Mouse (Mus musculus) hindbrain, postnatal 0 days (tissue): ENCODE data around the gene Herc1. TPM values are rescaled to one million over a fixed set of nuclear protein-coding genes. Genes with fewer than 3 reads are reported as not detected.

Source experiments
- ATAC-seq: fragments of 200-750 bp; cut with Nextera tagmentation; 2 replicates; pipeline ENCODE4 v1.8.0; 2017; ENCODE audit warnings: mild to moderate bottlenecking, moderate TSS enrichment, moderate library complexity
- DNase-seq: peaks from one replicate; pipeline ENCODE4 v3.0.0-alpha.2; 2015; ENCODE audit warnings: low spot score
- H3K27ac ChIP-seq: fragments of 300-500 bp; sonication (generic); 2 replicates; pipeline ENCODE4 v1.5.1; 2014; ENCODE audit warnings: mild to moderate bottlenecking
- H3K27me3 ChIP-seq: fragments of 300-500 bp; sonication (generic); 2 replicates; pipeline ENCODE4 v1.6.1; 2014; ENCODE audit warnings: low read length, mixed read lengths; ENCODE audit not compliant: insufficient read depth
- H3K36me3 ChIP-seq: fragments of 300-500 bp; sonication (generic); 2 replicates; pipeline ENCODE4 v1.6.1; 2014; ENCODE audit warnings: low read length, mixed read lengths; ENCODE audit not compliant: insufficient read depth
- H3K4me1 ChIP-seq: fragments of 300-500 bp; sonication (generic); 2 replicates; pipeline ENCODE4 v1.6.1; 2014; ENCODE audit warnings: antibody characterized with exemption, low read length, mixed read lengths; ENCODE audit not compliant: insufficient read depth
- H3K4me2 ChIP-seq: fragments of 300-500 bp; sonication (generic); 2 replicates; pipeline ENCODE4 v1.6.1; 2014; ENCODE audit warnings: low read depth, mild to moderate bottlenecking, low read length, moderate library complexity, mixed read lengths
- H3K4me3 ChIP-seq: fragments of 300-500 bp; sonication (generic); 2 replicates; pipeline ENCODE4 v1.5.1; 2014; ENCODE audit warnings: low read length
- H3K9ac ChIP-seq: fragments of 300-500 bp; sonication (generic); replicated peaks from 2 replicates; pipeline ENCODE4 v1.6.1; 2014; ENCODE audit warnings: mild to moderate bottlenecking, low read length, moderate library complexity, mixed read lengths
- H3K9me3 ChIP-seq: fragments of 300-500 bp; sonication (generic); 2 replicates; pipeline ENCODE4 v1.6.1; 2016; ENCODE audit warnings: low read length, mixed read lengths
- CTCF ChIP-seq: IDR thresholded peaks from 2 replicates; pipeline ENCODE4 v1.5.1; 2016; ENCODE audit warnings: antibody characterized with exemption, control low read depth, low read depth
- WGBS: fragments of 180-500 bp; shearing (Covaris S2); extraction: QIAGEN DNeasy Blood & Tissue Kit; methylation state at CpG from one replicate; pipeline ENCODE4 v1.1.7; 2014; 5-methylcytosine and 5-hydroxymethylcytosine counted together
- polyA plus RNA-seq: library from polyadenylated mRNA; unstranded; fragments of >200 nt; fragmentation: Nextera tagmentation; extraction: Ambion mirVana; gene quantifications from 2 replicates; pipeline ENCODE4 v1.2.1, GENCODE M21; 2015
- total RNA-seq: library from RNA; depleted of rRNA; stranded (reverse); fragments of >200 nt; gene quantifications from 2 replicates; pipeline ENCODE4 v1.2.3, GENCODE M21; 2014

The Herc1 gene
- total and polyA plus RNA-seq, 2 experiments from 2014 or later: 30.7 to 104 TPM

DNA sequence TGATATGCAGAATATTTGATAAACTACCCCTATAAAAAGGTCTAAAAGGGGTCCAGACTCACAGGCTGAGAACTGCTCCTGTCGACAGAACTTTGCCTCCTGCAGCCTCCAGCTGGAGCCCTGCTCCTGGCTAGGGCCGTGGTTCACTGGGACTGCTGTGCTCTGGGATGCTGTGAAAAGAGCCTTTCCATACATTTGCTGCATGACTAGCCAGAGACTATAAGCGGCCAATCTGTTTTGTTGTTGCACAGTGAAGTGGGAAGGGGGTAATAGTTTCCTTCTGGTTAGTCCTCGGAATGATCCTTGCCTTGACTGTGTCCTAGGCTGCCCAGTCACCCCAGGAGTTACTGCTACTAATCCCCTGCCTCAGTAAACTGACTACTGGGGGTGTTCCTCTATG, 155.8 kb downstream of the Herc1 start:
- Histone ChIP-seq H3K4me3 (no peak overlapping the region), H3K27ac (peak overlapping the region; percentile 62), H3K27me3 (no peaks in the 10 kb centered on the region), H3K9me3 (no peaks in the 10 kb centered on the region), H3K4me2 (no peak overlapping the region), H3K36me3 (peaks cover 51% of the 10 kb centered on the region), H3K4me1 (peaks cover 5% of the 10 kb centered on the region; the same call in 1 of the 2 replicates), H3K9ac (no peak overlapping the region)
- TF ChIP-seq CTCF: no peak
- 8% methylated on average over 4 of the region's 4 CpGs for WGBS
- peak; percentile 62 for DNase-seq
- ATAC-seq: peak; percentile 58

DNA sequence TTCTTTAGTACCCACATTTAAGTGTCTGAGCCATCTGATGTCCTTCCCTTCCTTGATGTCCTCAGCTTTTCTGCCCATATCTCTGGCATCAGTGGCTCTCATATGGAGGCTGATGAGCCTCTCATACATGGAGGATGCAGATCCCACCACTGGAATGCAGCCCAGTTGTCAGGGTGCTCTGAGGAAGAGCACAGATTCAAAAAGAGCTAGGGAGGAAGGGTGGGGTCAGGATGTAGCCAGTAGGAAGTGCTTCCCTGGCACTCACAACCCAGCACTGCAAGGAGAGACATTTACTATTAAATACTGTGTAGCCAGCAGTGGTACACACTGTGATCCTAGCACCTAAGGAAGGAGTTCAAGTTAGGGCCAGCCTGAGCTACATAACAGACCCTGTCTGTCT, 156.2 kb downstream of the Herc1 start:
- DNase-seq: no peak
- Histone ChIP-seq H3K9ac (no peak overlapping the region), H3K36me3 (peaks cover 48% of the 10 kb centered on the region), H3K27me3 (no peaks in the 10 kb centered on the region), H3K27ac (peak overlapping the region; percentile 62), H3K4me2 (no peak overlapping the region), H3K4me1 (peaks cover 5% of the 10 kb centered on the region; the same call in 1 of the 2 replicates), H3K9me3 (no peaks in the 10 kb centered on the region), H3K4me3 (no peak overlapping the region)
- no peak for TF ChIP-seq CTCF
- no peak for ATAC-seq

DNA sequence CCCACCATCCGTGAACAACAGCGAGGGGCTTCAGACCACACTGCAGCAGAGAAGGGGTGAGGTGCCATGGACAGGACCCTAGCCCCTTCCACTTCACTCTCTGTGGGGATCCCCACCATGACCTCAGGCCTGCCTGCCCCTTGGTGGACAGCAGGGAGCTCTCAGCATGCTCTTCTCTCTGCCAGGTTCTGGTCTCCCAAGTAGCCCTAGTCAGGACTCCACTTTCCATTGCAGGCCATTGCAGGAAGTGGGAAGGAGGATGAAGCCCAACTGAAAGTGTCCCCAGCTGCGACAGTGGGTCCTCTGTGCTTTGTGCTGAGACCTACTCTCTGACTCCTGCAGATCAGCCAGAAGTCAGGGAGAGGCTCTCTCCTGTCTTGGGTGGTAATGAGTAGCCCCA, 157.4 kb downstream of the Herc1 start:
- ATAC-seq (no peak), DNase-seq (no peak)
- peaks cover 37% of the 10 kb centered on the region for H3K36me3 ChIP-seq
- H3K9me3 ChIP-seq: no peaks in the 10 kb centered on the region
- 87% methylated on average over 3 of the region's 3 CpGs for WGBS
- H3K27me3 ChIP-seq: no peaks in the 10 kb centered on the region
- H3K27ac ChIP-seq: no peak overlapping the region
- H3K4me2 ChIP-seq: no peak overlapping the region
- no peak for TF ChIP-seq CTCF
- no peak overlapping the region for H3K9ac ChIP-seq
- H3K4me3 ChIP-seq: no peak overlapping the region
- peaks cover 7% of the 10 kb centered on the region; the same call in 1 of the 2 replicates for H3K4me1 ChIP-seq

DNA sequence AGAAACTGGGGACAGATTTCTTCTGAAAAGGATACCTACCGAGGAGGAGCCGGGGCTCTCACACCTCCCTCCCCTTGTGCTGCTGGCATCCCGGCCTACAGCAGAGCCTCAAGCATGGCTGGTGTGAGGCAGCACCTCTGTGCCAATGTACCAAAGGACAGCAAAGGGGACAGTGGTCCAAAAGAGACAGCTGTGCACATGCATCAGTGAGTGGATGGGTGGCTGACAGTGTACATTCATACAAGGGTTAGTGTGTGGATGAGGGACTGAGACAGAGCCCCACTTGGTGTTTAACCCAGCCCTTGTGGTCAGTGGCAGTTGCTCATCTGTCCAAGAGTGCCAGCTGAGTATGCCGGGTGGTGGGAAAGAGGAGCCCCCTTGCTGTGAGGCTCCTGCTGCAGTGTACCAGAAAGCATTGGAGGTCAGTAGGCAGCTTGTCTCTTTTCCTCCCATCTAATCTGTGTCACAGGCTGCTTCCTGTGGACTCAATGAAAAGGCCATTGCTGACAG, 158.7 kb downstream of the Herc1 start:
- ATAC-seq (no peak), DNase-seq (no peak)
- WGBS: 58% methylated on average over 4 of the region's 4 CpGs
- Histone ChIP-seq H3K9me3 (no peaks in the 10 kb centered on the region), H3K4me2 (no peak overlapping the region), H3K27ac (peak overlapping the region; percentile 41; the same call in 1 of the 2 replicates), H3K4me1 (peaks cover 8% of the 10 kb centered on the region; the same call in 1 of the 2 replicates), H3K4me3 (no peak overlapping the region), H3K27me3 (no peaks in the 10 kb centered on the region), H3K36me3 (peaks cover 37% of the 10 kb centered on the region), H3K9ac (no peak overlapping the region)
- no peak for TF ChIP-seq CTCF

DNA sequence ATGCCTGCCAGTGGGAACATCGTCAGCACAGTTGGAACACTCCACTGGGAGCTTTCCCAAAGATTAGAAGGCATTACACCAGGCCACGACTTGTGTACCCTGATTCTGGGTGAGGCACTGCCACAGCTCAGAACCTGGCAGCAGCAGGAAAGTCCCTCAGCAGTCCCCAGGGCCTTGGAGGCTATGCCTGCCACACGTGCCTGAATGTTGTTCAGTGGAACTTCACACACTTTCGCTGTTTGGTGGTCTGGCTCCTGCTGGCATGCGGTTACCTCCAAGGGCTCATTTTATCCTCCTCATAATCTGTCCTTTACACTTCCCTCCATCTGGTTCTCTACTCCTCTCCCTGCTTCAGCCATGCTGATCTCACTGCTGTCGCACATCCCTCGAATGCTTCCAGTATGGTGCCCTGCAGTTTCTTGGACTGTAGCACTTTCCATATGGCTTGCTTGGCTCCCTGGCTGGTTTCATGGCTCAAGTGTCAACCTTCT, 160.1 kb downstream of the Herc1 start:
- ATAC-seq (no peak), DNase-seq (peak; percentile 54)
- peaks cover 8% of the 10 kb centered on the region; the same call in 1 of the 2 replicates for H3K4me1 ChIP-seq
- no peak overlapping the region for H3K4me2 ChIP-seq
- peaks cover 25% of the 10 kb centered on the region; the same call in 1 of the 2 replicates for H3K36me3 ChIP-seq
- no peak overlapping the region for H3K4me3 ChIP-seq
- no peaks in the 10 kb centered on the region for H3K9me3 ChIP-seq
- H3K9ac ChIP-seq: 0 out of 2 replicates have a peak overlapping the region, but pooled peaks have one; percentile 64
- no peak for TF ChIP-seq CTCF
- 44% methylated on average over 7 of the region's 7 CpGs for WGBS
- no peaks in the 10 kb centered on the region for H3K27me3 ChIP-seq
- peak overlapping the region; percentile 97 for H3K27ac ChIP-seq

DNA sequence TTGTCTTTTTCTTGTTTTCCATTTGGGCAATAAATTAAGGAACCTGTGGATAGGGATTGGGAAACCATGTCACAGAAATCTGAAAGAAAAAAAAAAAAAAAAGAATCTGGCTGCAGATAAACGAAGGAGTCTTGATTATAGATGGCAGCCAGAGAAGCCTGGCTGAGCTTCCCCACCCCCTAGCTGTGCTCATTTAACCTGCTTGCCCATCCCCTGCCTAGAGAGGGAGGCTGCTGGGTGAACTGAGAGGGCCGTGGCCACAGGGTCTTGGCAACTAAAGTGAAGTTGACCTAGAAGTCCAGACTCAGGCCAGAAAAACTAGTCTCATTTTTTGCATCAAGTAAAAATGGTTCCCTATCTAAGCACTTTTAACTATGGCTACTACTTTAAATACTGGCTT, 160.7 kb downstream of the Herc1 start:
- H3K36me3 ChIP-seq: peaks cover 23% of the 10 kb centered on the region; the same call in 1 of the 2 replicates
- DNase-seq (peak; percentile 40), ATAC-seq (no peak)
- H3K27ac ChIP-seq: peak overlapping the region; percentile 97
- no peaks in the 10 kb centered on the region for H3K9me3 ChIP-seq
- H3K4me1 ChIP-seq: peaks cover 8% of the 10 kb centered on the region; the same call in 1 of the 2 replicates
- H3K9ac ChIP-seq: peak overlapping the region; percentile 64
- H3K4me3 ChIP-seq: peak overlapping the region; percentile 59
- H3K4me2 ChIP-seq: peak overlapping the region; percentile 98
- WGBS: 0% methylated on average over 2 of the region's 2 CpGs
- no peaks in the 10 kb centered on the region for H3K27me3 ChIP-seq
- TF ChIP-seq CTCF: 0 out of 2 replicates have a peak, but pooled peaks have one; percentile 9

DNA sequence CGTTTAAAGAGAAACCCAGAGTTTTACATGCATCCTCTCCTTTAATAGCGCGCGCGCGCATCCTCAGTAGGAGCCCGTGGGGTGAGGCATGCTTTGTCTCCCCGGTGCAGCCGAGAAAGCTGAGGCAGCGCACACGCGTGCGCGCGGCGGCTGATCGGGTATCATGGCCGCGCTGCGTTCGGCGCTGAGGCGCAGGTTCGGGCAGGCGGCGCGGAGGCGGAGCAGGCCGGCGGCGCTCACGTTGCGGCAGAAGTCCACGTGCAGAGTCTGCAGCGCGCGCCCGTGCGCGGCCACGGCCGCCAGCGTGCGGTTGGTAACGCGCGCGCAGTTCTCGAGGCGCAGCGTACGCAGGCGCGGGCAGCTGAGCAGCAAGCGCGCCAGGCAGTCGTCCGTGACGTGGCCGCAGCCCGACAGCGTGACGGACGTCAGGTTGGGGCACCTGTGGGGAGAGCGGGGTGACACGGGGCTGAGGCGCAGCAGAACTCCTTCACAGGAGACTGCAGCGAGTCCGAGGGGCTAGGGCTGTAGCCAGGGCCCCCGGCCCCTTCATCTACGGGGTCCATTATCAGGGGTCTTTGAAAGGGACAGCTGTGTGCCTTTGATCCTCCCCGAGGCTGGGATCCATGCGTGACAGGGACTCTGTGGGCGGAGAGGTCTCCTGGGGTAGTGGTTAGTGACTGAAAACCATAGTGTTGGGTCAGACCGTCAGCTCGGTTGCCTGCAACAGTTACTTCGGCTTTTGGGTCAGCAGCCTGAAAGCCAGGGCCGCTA, 161.5 kb downstream of the Herc1 start:
- Histone ChIP-seq H3K27me3 (no peaks in the 10 kb centered on the region), H3K4me2 (peak overlapping the region; percentile 98), H3K9me3 (no peaks in the 10 kb centered on the region), H3K9ac (peak overlapping the region; percentile 79), H3K4me3 (peak overlapping the region; percentile 59), H3K27ac (peak overlapping the region; percentile 97), H3K36me3 (peaks cover 30% of the 10 kb centered on the region; the same call in 1 of the 2 replicates), H3K4me1 (peaks cover 8% of the 10 kb centered on the region; the same call in 1 of the 2 replicates)
- no peak for TF ChIP-seq CTCF
- under 1% methylated on average over 78 of the region's 78 CpGs for WGBS
- peak; percentile 99 for DNase-seq
- peak; percentile 92 for ATAC-seq
